Mouse (Mus musculus): ENCODE measurements at regions not wholly inside any gene's neighbourhood (a gene's known extent, or its start where the extent isn't known, plus 50 kb on each side); places are given as distances from the start of the nearest gene placed in this dataset.
"Not testable (repeated sequence)": the region's sequence is repeated elsewhere in the genome, so short reads cannot be mapped to it uniquely, and the experiment has no call there.

GRCm38 (mm10) chr1:108110984-108111383 lies 521.2 kb downstream of the Serpinb8 start:
- no peak for DNase-seq (ENCODE audit: low spot score)

- no peak for DNase-seq (ENCODE audit: low spot score)
Measured at GRCm38 (mm10) chr1:108127393-108127792, 537.6 kb downstream of the Serpinb8 start.

- DNase-seq (ENCODE audit: low spot score) = no peak
Measured at GRCm38 (mm10) chr1:108132006-108132405, 542.2 kb downstream of the Serpinb8 start.

GRCm38 (mm10) chr1:108135346-108135745 lies 545.5 kb downstream of the Serpinb8 start:
- not testable (repeated sequence) for DNase-seq (ENCODE audit: low spot score)

GRCm38 (mm10) chr1:108144114-108144513 lies 554.3 kb downstream of the Serpinb8 start:
- DNase-seq (ENCODE audit: low spot score) = no peak

GRCm38 (mm10) chr1:108181350-108182167 lies 591.8 kb downstream of the Serpinb8 start:
- DNase-seq (ENCODE audit: low spot score) = no peak

GRCm38 (mm10) chr1:108182168-108182539 lies 592.3 kb downstream of the Serpinb8 start:
- DNase-seq (ENCODE audit: low spot score) = no peak

GRCm38 (mm10) chr1:108224047-108224446 lies 634.2 kb downstream of the Serpinb8 start:
- no peak for DNase-seq (ENCODE audit: low spot score)

GRCm38 (mm10) chr1:108240152-108240551 lies 650.3 kb downstream of the Serpinb8 start:
- no peak for DNase-seq (ENCODE audit: low spot score)

GRCm38 (mm10) chr1:108255147-108255546 lies 665.3 kb downstream of the Serpinb8 start:
- DNase-seq (ENCODE audit: low spot score) = no peak

- no peak for DNase-seq (ENCODE audit: low spot score)
Measured at GRCm38 (mm10) chr1:108259355-108259754, 669.5 kb downstream of the Serpinb8 start.

- no peak for DNase-seq (ENCODE audit: low spot score)
Measured at GRCm38 (mm10) chr1:108282099-108282498, 692.3 kb downstream of the Serpinb8 start.

- no peak for DNase-seq (ENCODE audit: low spot score)
Measured at GRCm38 (mm10) chr1:108286571-108286970, 696.8 kb downstream of the Serpinb8 start.
